Mouse (Mus musculus) ovary, postnatal 10 days (tissue): ENCODE measurements around the gene Vmn1r158.
"Not testable (repeated sequence)": the region's sequence is repeated elsewhere in the genome, so short reads cannot be mapped to it uniquely, and the experiment has no call there.

Source experiments
- DNase-seq: peaks from one replicate; pipeline ENCODE4 v3.0.0; 2022; ENCODE audit warnings: low spot score

Vmn1r158 gene

DNA sequence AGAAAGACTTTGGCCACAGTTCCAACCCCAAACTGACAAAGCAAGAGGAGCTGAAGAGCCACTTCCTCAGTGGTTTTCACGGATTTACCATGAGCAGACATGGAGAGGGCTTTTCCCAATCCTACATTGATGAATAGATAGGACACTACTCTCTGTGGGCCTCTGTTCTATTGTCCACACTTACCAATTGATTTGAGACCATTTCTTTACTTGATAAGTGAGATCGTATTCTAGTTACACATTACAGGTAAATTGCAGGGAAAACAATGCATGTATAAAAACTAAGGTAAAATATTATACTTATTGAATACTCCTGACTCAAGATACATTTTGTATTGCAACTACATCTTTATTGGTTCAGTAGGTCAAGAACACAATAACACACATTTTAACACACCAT lies at the start of gene Vmn1r158:
Gene Vmn1r158 (minus strand): TSS at position 101 of the 400 bp plus-strand sequence.
- DNase-seq: not testable (repeated sequence)

DNA sequence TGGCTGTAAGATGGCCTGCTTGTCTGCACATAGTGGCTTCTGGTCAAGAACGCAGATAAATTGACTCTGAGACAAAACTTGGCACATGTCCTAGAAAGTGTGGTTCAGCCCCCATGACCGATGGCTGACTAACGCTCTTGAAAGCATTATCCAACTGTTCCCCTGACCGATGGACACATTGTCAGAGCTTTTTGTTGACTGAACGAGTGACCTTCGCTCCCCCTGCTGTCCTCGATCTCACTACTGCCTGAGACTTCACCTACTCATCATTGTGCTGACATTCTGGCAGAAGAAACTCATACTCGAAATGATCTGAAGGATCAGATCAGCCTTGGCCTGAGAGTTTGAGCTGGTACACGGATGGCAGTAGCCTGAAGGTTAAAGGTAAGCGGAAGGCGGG lies 14.6 kb downstream of the Vmn1r158 start:
- not testable (repeated sequence) for DNase-seq

DNA sequence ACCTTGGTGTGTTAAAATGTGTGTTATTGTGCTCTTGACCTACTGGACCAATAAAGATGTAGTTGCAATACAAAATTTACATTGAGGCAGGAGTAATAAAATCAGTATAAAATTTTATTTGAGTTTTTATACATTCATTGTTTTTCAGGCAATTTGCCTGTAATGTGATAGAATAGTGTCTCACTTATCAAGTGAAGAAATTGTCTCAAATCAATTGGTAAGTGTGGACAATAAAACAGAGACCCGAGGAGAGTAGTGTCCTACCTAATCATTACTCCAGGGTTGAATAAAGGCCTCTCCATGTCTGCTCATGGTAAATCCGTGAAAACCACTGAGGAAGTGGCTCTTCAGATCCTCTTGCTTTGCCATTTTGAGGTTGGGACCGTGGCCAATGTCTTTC lies 29.2 kb downstream of the Vmn1r158 start, which contains the start of gene Vmn1r157:
Gene Vmn1r157 (plus strand): TSS at position 301 of the 400 bp plus-strand sequence.
- DNase-seq: not testable (repeated sequence)
